Mouse (Mus musculus): Measurements from ENCODE around the gene Zkscan6. TPM values are rescaled to one million over a fixed set of nuclear protein-coding genes. Genes with fewer than 3 reads are reported as not detected.

Zkscan6 gene
- polyA plus RNA-seq, 1 experiment = 10.3 TPM

DNA sequence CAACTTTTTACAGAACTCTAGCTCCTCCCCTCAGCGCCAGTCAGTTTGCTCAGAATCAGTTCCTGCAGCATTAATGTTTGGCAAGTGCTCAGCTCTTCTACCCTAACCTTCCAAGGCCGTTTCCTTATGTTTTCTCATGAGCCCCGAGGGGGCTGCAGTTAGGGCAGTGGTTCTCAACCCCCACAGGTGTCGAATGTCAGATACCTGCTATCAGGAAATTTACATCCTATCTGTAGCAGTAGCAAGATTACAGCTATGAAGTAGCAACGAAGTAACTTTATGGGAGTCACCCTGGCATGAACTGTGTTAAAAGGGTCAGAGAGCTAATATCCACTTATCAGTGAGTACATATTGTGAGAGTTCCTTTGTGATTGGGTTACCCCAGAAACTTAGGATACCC lies 39.5 kb downstream of the Zkscan6 start:
- no peaks in the 10 kb centered on the region for H3K27me3 ChIP-seq (ENCODE audit: control insufficient read depth, insufficient read depth, low read length)
- no peak overlapping the region for H3K4me3 ChIP-seq (ENCODE audit: control insufficient read depth, low read depth, low read length)
- no peak overlapping the region for H3K27ac ChIP-seq (ENCODE audit: control insufficient read depth, insufficient read depth, low read depth, low read length)

DNA sequence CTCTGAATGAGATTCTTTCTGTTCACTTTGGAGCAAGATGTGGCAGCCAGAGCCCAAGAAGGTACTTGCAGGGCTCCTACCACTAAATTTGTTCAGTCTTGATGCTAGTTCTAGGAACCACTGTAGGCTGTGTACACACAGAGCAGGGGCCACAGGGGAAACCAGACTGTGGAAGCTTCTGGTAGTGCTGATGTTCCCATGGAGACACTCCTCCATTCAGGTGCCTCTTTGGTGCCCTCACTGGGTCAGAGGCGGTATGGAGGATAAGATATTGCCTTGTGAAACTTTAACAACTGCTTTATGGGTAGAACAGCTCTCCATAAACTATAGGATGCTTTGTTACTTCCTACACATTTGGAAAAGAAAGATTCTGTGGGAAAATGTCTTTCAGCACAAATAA lies 45.1 kb downstream of the Zkscan6 start:
- Histone ChIP-seq H3K4me1 (ENCODE audit: control insufficient read depth, insufficient read depth, low read length) (no peaks in the 10 kb centered on the region), H3K27ac (ENCODE audit: control insufficient read depth, insufficient read depth, low read depth, low read length) (no peak overlapping the region), H3K36me3 (ENCODE audit: control insufficient read depth, insufficient read depth, low read length) (no peaks in the 10 kb centered on the region), H3K4me3 (ENCODE audit: control insufficient read depth, low read depth, low read length) (no peak overlapping the region), H3K27me3 (ENCODE audit: control insufficient read depth, insufficient read depth, low read length) (no peaks in the 10 kb centered on the region)
- no peak for TF ChIP-seq POLR2A (IDR thresholded peaks at IDR 0.05; ENCODE audit: control insufficient read depth, low read depth, low read length)
- no peak for TF ChIP-seq CTCF (IDR thresholded peaks at IDR 0.05; ENCODE audit: control insufficient read depth, insufficient read depth, insufficient replicate concordance, low read depth, low read length)

More for the DNA sequence above, 39.5 kb downstream of the Zkscan6 start:
- TF ChIP-seq CTCF (IDR thresholded peaks at IDR 0.05; ENCODE audit: control insufficient read depth, insufficient read depth, insufficient replicate concordance, low read depth, low read length) (no peak), POLR2A (IDR thresholded peaks at IDR 0.05; ENCODE audit: control insufficient read depth, low read depth, low read length) (no peak)
- Histone ChIP-seq H3K4me1 (ENCODE audit: control insufficient read depth, insufficient read depth, low read length) (no peaks in the 10 kb centered on the region), H3K36me3 (ENCODE audit: control insufficient read depth, insufficient read depth, low read length) (no peaks in the 10 kb centered on the region)

- Histone ChIP-seq H3K27me3 (ENCODE audit: control insufficient read depth, insufficient read depth, low read length) (no peaks in the 10 kb centered on the region), H3K36me3 (ENCODE audit: control insufficient read depth, insufficient read depth, low read length) (no peaks in the 10 kb centered on the region), H3K27ac (ENCODE audit: control insufficient read depth, insufficient read depth, low read depth, low read length) (no peak overlapping the region), H3K4me3 (ENCODE audit: control insufficient read depth, low read depth, low read length) (no peak overlapping the region), H3K4me1 (ENCODE audit: control insufficient read depth, insufficient read depth, low read length) (no peaks in the 10 kb centered on the region)
- no peak for TF ChIP-seq POLR2A (IDR thresholded peaks at IDR 0.05; ENCODE audit: control insufficient read depth, low read depth, low read length)
- TF ChIP-seq CTCF (IDR thresholded peaks at IDR 0.05; ENCODE audit: control insufficient read depth, insufficient read depth, insufficient replicate concordance, low read depth, low read length) = no peak
Observed at GRCm38 (mm10) chr11:65861476-65861875, 54.5 kb downstream of the Zkscan6 start.

- no peak for TF ChIP-seq CTCF (IDR thresholded peaks at IDR 0.05; ENCODE audit: control insufficient read depth, insufficient read depth, insufficient replicate concordance, low read depth, low read length)
- no peak for TF ChIP-seq POLR2A (IDR thresholded peaks at IDR 0.05; ENCODE audit: control insufficient read depth, low read depth, low read length)
- no peaks in the 10 kb centered on the region for H3K36me3 ChIP-seq (ENCODE audit: control insufficient read depth, insufficient read depth, low read length)
- H3K27ac ChIP-seq (ENCODE audit: control insufficient read depth, insufficient read depth, low read depth, low read length) = no peak overlapping the region
- H3K27me3 ChIP-seq (ENCODE audit: control insufficient read depth, insufficient read depth, low read length) = no peaks in the 10 kb centered on the region
- H3K4me3 ChIP-seq (ENCODE audit: control insufficient read depth, low read depth, low read length) = no peak overlapping the region
- H3K4me1 ChIP-seq (ENCODE audit: control insufficient read depth, insufficient read depth, low read length) = no peaks in the 10 kb centered on the region
Observed at GRCm38 (mm10) chr11:65877146-65877775, 70.3 kb downstream of the Zkscan6 start.

Other genes starting within 250 kb of the Zkscan6 start
- gene Map2k4, start 18.9 kb upstream of the Zkscan6 start, polyA plus RNA-seq (2012; rRNA removed) = 5.5 and 6.9 TPM in 2 replicates

Measured in testis, adult 2 months (tissue).